In genomic region chr11:35913418-35914044, GRCm38 (mm10) we compare ENCODE assay signal across 23 mouse cellular contexts.
A peak's percentile ranks its signal among the peaks of the same experiment; 100 is the strongest.
DNase-seq lines count a peak whose midpoint lies in the region; ATAC-seq and TF ChIP-seq lines count a peak whose summit lies in the region.
"Had no signal": no experiment of that assay in that cellular context is flagged by ENCODE, and none has a peak within 500 bp of the region (broad histone marks: within the 10 kb centered on the region; RNA-seq: fewer than 3 reads in every experiment).

No protein-coding gene starts in this region.

- no peak overlapping the region for H3K9ac ChIP-seq in midbrain, embryonic 13.5 days (replicated peaks)
- H3K9ac ChIP-seq in midbrain, embryonic 11.5 days (ENCODE audit: low read length), result no peak overlapping the region
- H3K9ac ChIP-seq in forebrain, embryonic 12.5 days, result no peak overlapping the region
- no peak overlapping the region for H3K9ac ChIP-seq in forebrain, postnatal 0 days
- H3K9ac ChIP-seq: liver, embryonic 15.5 days; lung, embryonic 15.5 days had no signal

- H3K4me3 ChIP-seq in midbrain, embryonic 13.5 days (replicated peaks), result no peak overlapping the region
- no peak overlapping the region for H3K4me3 ChIP-seq in midbrain, embryonic 11.5 days (ENCODE audit: low read depth, low read length)
- H3K4me3 ChIP-seq in forebrain, embryonic 12.5 days (replicated peaks), result no peak overlapping the region
- H3K4me3 ChIP-seq in forebrain, postnatal 0 days (ENCODE audit: low read depth, low read length), result no peak overlapping the region
- H3K4me3 ChIP-seq: limb, embryonic 10.5 days; liver, embryonic 15.5 days; lung, embryonic 15.5 days; megakaryocyte, embryonic 14.5 days had no signal

- no peaks in the 10 kb centered on the region for H3K9me3 ChIP-seq in midbrain, embryonic 13.5 days
- H3K9me3 ChIP-seq in midbrain, embryonic 11.5 days (ENCODE audit: control insufficient read depth, low read length), result no peaks in the 10 kb centered on the region
- H3K9me3 ChIP-seq in forebrain, embryonic 12.5 days, result no peaks in the 10 kb centered on the region
- H3K9me3 ChIP-seq in forebrain, postnatal 0 days (ENCODE audit: low read length), result no peaks in the 10 kb centered on the region
- H3K9me3 ChIP-seq: limb, embryonic 10.5 days; liver, embryonic 15.5 days; lung, embryonic 15.5 days; megakaryocyte, embryonic 14.5 days had no signal

- TF ChIP-seq CTCF in forebrain, postnatal 0 days (IDR thresholded peaks at IDR 0.05; ENCODE audit: low read depth), result no peak

- no peak overlapping the region for H3K4me2 ChIP-seq in midbrain, embryonic 13.5 days (replicated peaks)
- H3K4me2 ChIP-seq in midbrain, embryonic 11.5 days, result no peak overlapping the region
- no peak overlapping the region; the same call in 1 of the 2 replicates for H3K4me2 ChIP-seq in forebrain, embryonic 12.5 days
- H3K4me2 ChIP-seq in forebrain, postnatal 0 days (ENCODE audit: low read depth), result no peak overlapping the region
- H3K4me2 ChIP-seq: liver, embryonic 15.5 days; lung, embryonic 15.5 days had no signal

- peak; percentile 48; the same call in 1 of the 2 replicates for ATAC-seq in midbrain, embryonic 13.5 days
- ATAC-seq in midbrain, embryonic 11.5 days (ENCODE audit: low FRiP score), result no peak
- peak; percentile 86 for ATAC-seq in forebrain, embryonic 12.5 days (ENCODE audit: low FRiP score)
- ATAC-seq in forebrain, postnatal 0 days, result peak; percentile 38; the same call in 1 of the 2 replicates
- ATAC-seq: activated CD4-positive, CD25-positive, alpha-beta regulatory T cell, adult 4 months had no signal

- peaks cover 4% of the 10 kb centered on the region; the same call in 1 of the 2 replicates for H3K36me3 ChIP-seq in midbrain, embryonic 13.5 days
- H3K36me3 ChIP-seq in midbrain, embryonic 11.5 days (ENCODE audit: control insufficient read depth, insufficient read depth, low read length), result no peaks in the 10 kb centered on the region
- H3K36me3 ChIP-seq in forebrain, embryonic 12.5 days (replicated peaks), result peaks cover 8% of the 10 kb centered on the region
- H3K36me3 ChIP-seq in forebrain, postnatal 0 days (ENCODE audit: insufficient read depth), result peaks cover 5% of the 10 kb centered on the region; the same call in 1 of the 2 replicates
- H3K36me3 ChIP-seq: limb, embryonic 10.5 days had no signal

- no peak for DNase-seq in midbrain, embryonic 11.5 days (ENCODE audit: low spot score, missing footprints)
- no peak for DNase-seq in forebrain, postnatal 0 days
- peak; percentile 90 for DNase-seq in retina, postnatal 1 day
- no peak for DNase-seq in urinary bladder, postnatal 14 days (ENCODE audit: low spot score)
- DNase-seq in testis, postnatal 10 days (ENCODE audit: low spot score), result no peak
- DNase-seq: adrenal gland, postnatal 10 days; cerebellum, adult 9-10 months; gastrocnemius, postnatal 36 days; heart, postnatal 36 days; kidney, adult 2 months; liver; lung, postnatal 36 days; right cerebral cortex, adult 18-20 months; right cerebral cortex, postnatal 4 days; thymus, adult 2 months had no signal

- no peaks in the 10 kb centered on the region for H3K27me3 ChIP-seq in midbrain, embryonic 13.5 days
- H3K27me3 ChIP-seq in midbrain, embryonic 11.5 days (ENCODE audit: control insufficient read depth, insufficient read depth, low read length), result no peaks in the 10 kb centered on the region
- H3K27me3 ChIP-seq in forebrain, embryonic 12.5 days, result peaks cover 7% of the 10 kb centered on the region; the same call in 1 of the 2 replicates
- no peaks in the 10 kb centered on the region for H3K27me3 ChIP-seq in forebrain, postnatal 0 days (ENCODE audit: insufficient read depth, low read length)
- H3K27me3 ChIP-seq: liver, embryonic 15.5 days; lung, embryonic 15.5 days had no signal

- WGBS in midbrain, embryonic 13.5 days, result 59% methylated on average over 6 of the region's 6 CpGs
- 77% methylated on average over 6 of the region's 6 CpGs for WGBS in midbrain, embryonic 11.5 days
- 34% methylated on average over 6 of the region's 6 CpGs for WGBS in forebrain, embryonic 12.5 days
- 22% methylated on average over 6 of the region's 6 CpGs for WGBS in forebrain, postnatal 0 days

- H3K27ac ChIP-seq in midbrain, embryonic 13.5 days, result no peak overlapping the region
- no peak overlapping the region for H3K27ac ChIP-seq in midbrain, embryonic 11.5 days (ENCODE audit: low read depth, low read length)
- H3K27ac ChIP-seq in forebrain, embryonic 12.5 days, result no peak overlapping the region
- H3K27ac ChIP-seq in forebrain, postnatal 0 days (ENCODE audit: low read depth, low read length), result no peak overlapping the region
- H3K27ac ChIP-seq: kidney, postnatal 0 days; limb, embryonic 10.5 days; liver, embryonic 15.5 days; lung, embryonic 15.5 days had no signal

- peaks cover 14% of the 10 kb centered on the region; the same call in 1 of the 2 replicates for H3K4me1 ChIP-seq in midbrain, embryonic 13.5 days (replicated peaks)
- peaks cover 6% of the 10 kb centered on the region; the same call in 1 of the 2 replicates for H3K4me1 ChIP-seq in midbrain, embryonic 11.5 days (ENCODE audit: control insufficient read depth, insufficient read depth, low read length)
- peaks cover 26% of the 10 kb centered on the region for H3K4me1 ChIP-seq in forebrain, embryonic 12.5 days
- H3K4me1 ChIP-seq in forebrain, postnatal 0 days (ENCODE audit: insufficient read depth), result 0 out of 2 replicates have a peak, but pooled peaks cover 10% of the 10 kb centered on the region
- H3K4me1 ChIP-seq: limb, embryonic 10.5 days; megakaryocyte, embryonic 14.5 days had no signal
